Mouse (Mus musculus): ENCODE measurements around the gene Ankef1.

DNA sequence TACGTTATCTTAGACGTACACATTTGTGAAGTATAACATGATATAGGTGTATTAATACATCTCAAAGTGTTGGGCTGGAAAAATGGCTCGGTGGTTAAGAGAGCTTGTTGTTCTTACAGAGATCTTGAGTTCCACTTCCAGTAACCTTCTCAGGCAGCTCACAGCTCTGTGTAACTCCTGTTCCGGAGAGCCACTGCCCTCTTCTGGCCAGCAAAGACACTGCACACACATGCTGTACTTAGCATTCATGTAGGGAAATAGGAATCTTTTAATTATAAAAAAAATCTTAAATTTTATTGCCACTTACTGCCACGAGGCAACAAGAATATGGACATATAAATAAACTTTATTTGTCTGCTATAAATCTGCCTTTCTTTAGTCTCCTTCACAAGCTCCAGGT, 56.3 kb downstream of the Ankef1 start:
- TF ChIP-seq CTCF (IDR thresholded peaks at IDR 0.05; ENCODE audit: control insufficient read depth, insufficient read depth, low read length) (no peak), POLR2A (IDR thresholded peaks at IDR 0.05; ENCODE audit: borderline replicate concordance, control insufficient read depth, low read depth, low read length) (no peak)

All from bone marrow, adult 2 months (tissue).